Mouse (Mus musculus) neutrophil, adult 5-6 weeks (primary cell): Measurements from ENCODE around the gene Gmfb. TPM values are rescaled to one million over a fixed set of nuclear protein-coding genes. Genes with fewer than 3 reads are reported as not detected.

ENCODE experiments used
- ATAC-seq: fragments of 151-379, 151-347 bp; 2 replicates; pipeline ENCODE4 v1.8.0; 2017; ENCODE audit warnings: mild to moderate bottlenecking, moderate TSS enrichment; ENCODE audit not compliant: insufficient number of reproducible peaks, poor library complexity, low FRiP score, severe bottlenecking; ENCODE audit errors: extremely low read depth
- total RNA-seq: library from RNA; stranded (forward); fragments of 200-1000 nt; gene quantifications from 2 replicates; pipeline ENCODE4 v1.2.3, GENCODE M21; 2017

The Gmfb gene
- total RNA-seq, 1 experiment from 2014 or later, result 122 TPM

DNA sequence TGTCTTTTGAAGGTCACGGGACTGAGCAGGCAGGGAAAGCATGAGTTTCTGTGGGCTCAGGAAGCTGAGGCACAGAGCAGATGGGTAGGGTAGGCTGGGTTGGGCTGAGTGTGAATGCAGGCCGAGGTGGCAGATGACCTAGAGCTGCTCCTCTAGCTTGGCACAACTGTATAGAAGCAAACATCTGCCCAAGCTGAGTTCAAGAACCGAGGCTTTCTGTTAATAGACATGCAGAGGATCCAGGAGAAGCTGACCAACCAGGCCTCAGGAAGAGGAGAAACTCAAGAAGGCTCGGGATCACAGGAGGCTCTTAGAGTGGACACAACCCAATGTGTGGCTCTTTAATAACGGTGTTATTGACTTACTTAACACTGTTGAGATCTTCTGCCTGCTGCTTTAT, 15.9 kb downstream of the Gmfb start:
- ATAC-seq, result no peak

- ATAC-seq, result no peak
These were observed 18.3 kb downstream of the Gmfb start for GRCm38 (mm10) chr14:46803791-46804190.

- no peak for ATAC-seq
These were observed 18.8 kb downstream of the Gmfb start for GRCm38 (mm10) chr14:46803259-46803658.

- no peak for ATAC-seq
These were observed 21.2 kb downstream of the Gmfb start for GRCm38 (mm10) chr14:46800684-46801345.

- ATAC-seq, result no peak
These were observed 27.9 kb downstream of the Gmfb start for GRCm38 (mm10) chr14:46794157-46794556.

- no peak for ATAC-seq
These were observed 31.3 kb downstream of the Gmfb start for GRCm38 (mm10) chr14:46790723-46791122.

GRCm38 (mm10) chr14:46790303-46790702, 31.7 kb downstream of the Gmfb start:
- peak; percentile 37; the same call in 1 of the 2 replicates for ATAC-seq

- no peak for ATAC-seq
These were observed 33.5 kb downstream of the Gmfb start for GRCm38 (mm10) chr14:46788505-46788901.

DNA sequence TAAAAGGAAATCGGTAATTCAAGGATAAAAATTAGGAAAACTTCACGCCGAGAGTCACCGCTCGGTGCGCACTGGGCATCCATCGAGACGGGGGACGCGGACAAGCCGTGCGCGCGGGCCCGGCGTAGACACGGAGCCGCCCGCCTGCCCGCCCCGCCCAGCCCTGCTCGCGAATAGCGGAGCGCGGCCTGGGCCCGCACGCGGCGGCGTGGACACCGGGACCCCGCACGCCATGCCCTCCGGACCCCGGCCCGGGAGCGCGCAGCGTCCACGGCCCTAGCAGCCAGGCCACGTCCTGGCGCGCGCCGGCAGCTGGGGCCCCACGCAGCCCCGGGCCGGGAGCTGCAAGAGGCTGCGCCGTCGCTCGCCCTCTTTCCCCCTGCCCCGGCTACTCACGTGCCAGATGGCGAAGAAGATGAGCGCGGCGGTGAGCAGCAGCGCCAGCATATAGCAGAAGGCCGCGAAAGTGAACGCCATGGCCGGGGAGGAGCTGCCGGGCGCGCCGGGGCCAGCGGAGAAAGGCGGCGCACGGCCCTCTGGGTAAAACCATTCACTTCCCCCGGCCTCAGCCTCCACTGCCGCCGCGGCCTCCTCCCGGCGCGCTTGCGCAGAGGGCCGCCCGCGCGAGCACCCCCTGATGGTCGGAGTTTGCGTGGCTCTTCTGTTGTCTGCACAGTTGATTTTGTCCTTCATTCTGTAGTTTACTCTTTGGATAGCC, 34.1 kb downstream of the Gmfb start, which contains the start of gene Cnih1:
Gene Cnih1 (minus strand): TSS at position 625 of the 718 bp plus-strand sequence.
- ATAC-seq, result peak; percentile 90

DNA sequence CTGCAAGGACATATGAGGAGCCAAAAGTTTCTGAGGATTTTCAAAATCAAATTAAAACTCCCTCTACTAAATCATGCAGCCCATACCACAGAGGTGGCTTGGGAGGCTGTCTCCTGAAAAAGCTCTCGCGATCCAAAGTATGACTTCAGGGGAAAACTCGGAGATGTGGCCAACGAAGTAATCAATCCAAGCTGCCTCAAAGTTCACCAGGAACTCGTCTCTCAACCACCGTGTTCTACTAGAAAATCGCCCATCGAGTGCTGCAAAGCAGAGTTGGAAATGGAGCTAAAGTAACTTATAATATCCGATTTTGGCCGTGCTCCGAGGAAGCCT, 34.6 kb downstream of the Gmfb start:
- ATAC-seq, result no peak

- ATAC-seq, result no peak
These were observed 36.8 kb downstream of the Gmfb start for GRCm38 (mm10) chr14:46785247-46785646.

- no peak for ATAC-seq
These were observed 38.6 kb downstream of the Gmfb start for GRCm38 (mm10) chr14:46783327-46783926.

DNA sequence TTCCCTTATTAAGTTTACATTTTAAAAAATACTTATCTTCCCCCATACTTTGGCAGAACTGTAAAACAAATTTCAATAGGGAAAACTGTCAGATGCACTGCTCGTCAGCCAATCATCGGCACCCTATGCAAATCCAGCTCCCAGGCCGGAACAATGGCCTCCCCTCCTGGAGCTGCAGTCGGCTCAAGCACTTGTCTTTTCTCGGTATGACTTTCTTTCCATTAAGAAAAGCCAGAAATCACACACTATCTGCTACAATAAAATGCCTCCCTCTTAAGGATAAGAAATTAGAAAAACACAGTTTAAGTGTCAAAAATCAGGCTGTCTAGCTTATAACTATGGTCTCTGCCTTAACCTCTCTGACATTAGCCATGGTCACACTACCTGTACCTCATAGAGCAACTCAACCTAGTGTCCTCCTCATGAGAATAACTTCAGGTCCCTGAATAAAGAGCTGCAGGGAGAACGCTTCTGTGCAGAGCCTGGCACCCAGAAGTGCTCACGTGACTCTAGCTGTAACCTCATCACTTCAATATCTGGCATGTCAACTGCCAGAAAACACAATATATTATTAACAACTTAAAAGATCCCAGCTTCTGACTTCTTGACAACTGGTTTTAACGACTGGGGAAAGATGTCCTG, 39.7 kb downstream of the Gmfb start:
- ATAC-seq, result no peak

DNA sequence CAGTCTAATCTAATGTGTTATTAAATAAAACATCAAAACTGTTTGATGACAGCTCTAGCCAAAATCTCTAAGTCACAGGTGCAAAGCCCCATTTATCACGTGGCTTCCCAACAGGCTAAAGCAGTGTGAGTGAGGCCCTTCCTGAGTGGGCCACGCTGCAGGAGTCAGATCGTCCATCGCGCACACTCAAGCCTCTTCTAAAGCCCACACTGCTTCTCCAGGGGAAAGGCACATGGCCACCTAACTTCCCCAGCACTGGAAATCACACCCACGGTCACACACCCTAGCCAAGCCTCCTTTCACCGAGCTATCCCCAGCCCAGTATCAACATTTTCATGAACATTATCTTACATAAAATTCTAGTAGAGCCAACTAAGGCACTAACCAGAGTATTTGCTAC, 41.0 kb downstream of the Gmfb start:
- no peak for ATAC-seq

DNA sequence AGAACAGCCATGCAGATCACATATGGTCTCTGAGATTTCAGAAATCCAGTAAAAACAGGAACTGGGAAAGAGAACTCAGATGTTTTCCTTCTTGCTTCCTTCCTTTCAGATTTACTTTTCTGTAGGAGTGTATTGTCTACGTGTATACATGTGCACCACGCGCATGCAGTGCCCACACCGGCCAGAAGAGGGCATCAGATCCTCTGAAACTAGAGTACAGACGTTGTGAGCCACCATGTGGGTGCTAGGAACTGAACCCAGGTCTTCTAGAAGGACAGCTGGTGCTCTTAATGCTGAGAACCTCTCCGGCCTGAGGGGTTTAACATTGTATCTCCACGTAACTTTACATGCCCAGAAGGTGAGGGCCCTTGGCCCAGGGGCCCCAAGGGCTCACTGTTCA, 42.8 kb downstream of the Gmfb start:
- no peak for ATAC-seq

GRCm38 (mm10) chr14:46778756-46779155, 43.3 kb downstream of the Gmfb start:
- ATAC-seq, result no peak

- ATAC-seq, result no peak
These were observed 52.0 kb downstream of the Gmfb start for GRCm38 (mm10) chr14:46770036-46770435.

- ATAC-seq, result no peak
These were observed 54.9 kb downstream of the Gmfb start for GRCm38 (mm10) chr14:46767116-46767515.

- ATAC-seq, result no peak
These were observed 60.9 kb downstream of the Gmfb start for GRCm38 (mm10) chr14:46761186-46761585.
